7 mouse cellular contexts compared by ENCODE assay signal in genomic region chr5:105758866-105759265, GRCm38 (mm10).
"Had no signal": no experiment of that assay in that cellular context is flagged by ENCODE, and none has a peak within 500 bp of the region (broad histone marks: within the 10 kb centered on the region; RNA-seq: fewer than 3 reads in every experiment).

No protein-coding gene starts in this region.

- H3K27ac ChIP-seq: hindbrain, postnatal 0 days; layer of hippocampus, adult 2 months; lung, embryonic 15.5 days; midbrain, embryonic 13.5 days had no signal

- DNase-seq: left cerebral cortex, postnatal 4 days; right cerebral cortex, postnatal 14 days; thymus, postnatal 36 days had no signal

- H3K9ac ChIP-seq: lung, embryonic 15.5 days; midbrain, embryonic 13.5 days had no signal

- H3K27me3 ChIP-seq: lung, embryonic 15.5 days; midbrain, embryonic 13.5 days had no signal

- H3K4me3 ChIP-seq: layer of hippocampus, adult 2 months; lung, embryonic 15.5 days; midbrain, embryonic 13.5 days had no signal

- H3K36me3 ChIP-seq: lung, embryonic 15.5 days; midbrain, embryonic 13.5 days had no signal
